Mouse (Mus musculus) ES-Bruce4 (cell line): Measurements from ENCODE around the gene Trim72.

Source experiments
- CTCF ChIP-seq: IDR thresholded peaks from one replicate; pipeline ENCODE4 v1.8.1; 2011; ENCODE audit warnings: low read depth, low read length
- POLR2A ChIP-seq: IDR thresholded peaks from one replicate; pipeline ENCODE4 v1.8.1; 2011; ENCODE audit warnings: low read length; ENCODE audit not compliant: insufficient read depth

DNA sequence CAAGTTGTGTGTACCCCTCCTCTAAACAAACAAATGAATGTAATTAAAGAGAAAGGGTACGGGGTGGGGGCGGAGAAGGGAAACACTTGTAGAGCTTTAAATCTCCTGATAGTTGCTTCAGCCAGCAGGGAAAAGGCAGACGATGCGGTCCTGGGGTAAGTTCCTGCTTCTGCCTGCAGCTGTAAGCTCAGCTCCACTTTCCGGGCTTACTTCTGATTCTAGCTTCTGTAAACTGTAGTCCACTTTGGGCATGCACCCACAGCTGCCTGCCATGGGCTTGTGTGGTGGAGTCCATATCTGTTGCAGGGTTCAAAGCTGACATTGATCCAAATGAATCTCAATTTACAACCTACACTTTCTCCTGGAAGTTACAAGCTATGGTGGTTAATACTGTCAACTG, 49.3 kb downstream of the Trim72 start:
- TF ChIP-seq CTCF (no peak), POLR2A (no peak)
